Mouse (Mus musculus) hindbrain, embryonic 10.5 days (tissue): ENCODE data around the gene Xpo4. TPM values are rescaled to one million over a fixed set of nuclear protein-coding genes. Genes with fewer than 3 reads are reported as not detected.

Experiments
- DNase-seq: peaks from one replicate; pipeline ENCODE4 v3.0.0-alpha.2; 2017; ENCODE audit warnings: low spot score
- H3K27ac ChIP-seq: fragments of 300-500 bp; sonication (generic); 2 replicates; pipeline ENCODE4 v1.5.1; 2016; ENCODE audit warnings: mild to moderate bottlenecking, moderate library complexity
- H3K27me3 ChIP-seq: fragments of 300-500 bp; sonication (generic); 2 replicates; pipeline ENCODE4 v1.6.1; 2016; ENCODE audit warnings: mild to moderate bottlenecking; ENCODE audit not compliant: poor library complexity, insufficient read depth, severe bottlenecking
- H3K36me3 ChIP-seq: fragments of 300-500 bp; sonication (generic); 2 replicates; pipeline ENCODE4 v1.6.1; 2016; ENCODE audit warnings: mild to moderate bottlenecking, moderate library complexity
- H3K4me1 ChIP-seq: fragments of 300-500 bp; sonication (generic); replicated peaks from 2 replicates; pipeline ENCODE4 v1.6.1; 2016; ENCODE audit warnings: mild to moderate bottlenecking
- H3K4me3 ChIP-seq: fragments of 300-500 bp; sonication (generic); 2 replicates; pipeline ENCODE4 v1.5.1; 2016; ENCODE audit warnings: mild to moderate bottlenecking, moderate library complexity
- H3K9me3 ChIP-seq: fragments of 300-500 bp; sonication (generic); 2 replicates; pipeline ENCODE4 v1.6.1; 2016; ENCODE audit warnings: mild to moderate bottlenecking, moderate library complexity
- WGBS: fragments of 180-500 bp; shearing (Covaris S2); methylation state at CpG from one replicate; pipeline ENCODE4 v1.1.7; 2016; 5-methylcytosine and 5-hydroxymethylcytosine counted together
- polyA plus RNA-seq: library from polyadenylated mRNA; unstranded; fragments of >200 nt; fragmentation: Nextera tagmentation; extraction: Ambion mirVana; gene quantifications from 2 replicates; pipeline ENCODE4 v1.2.1, GENCODE M21; 2016

Xpo4 gene
- polyA plus RNA-seq, 1 experiment from 2014 or later, result 23.1 TPM

DNA sequence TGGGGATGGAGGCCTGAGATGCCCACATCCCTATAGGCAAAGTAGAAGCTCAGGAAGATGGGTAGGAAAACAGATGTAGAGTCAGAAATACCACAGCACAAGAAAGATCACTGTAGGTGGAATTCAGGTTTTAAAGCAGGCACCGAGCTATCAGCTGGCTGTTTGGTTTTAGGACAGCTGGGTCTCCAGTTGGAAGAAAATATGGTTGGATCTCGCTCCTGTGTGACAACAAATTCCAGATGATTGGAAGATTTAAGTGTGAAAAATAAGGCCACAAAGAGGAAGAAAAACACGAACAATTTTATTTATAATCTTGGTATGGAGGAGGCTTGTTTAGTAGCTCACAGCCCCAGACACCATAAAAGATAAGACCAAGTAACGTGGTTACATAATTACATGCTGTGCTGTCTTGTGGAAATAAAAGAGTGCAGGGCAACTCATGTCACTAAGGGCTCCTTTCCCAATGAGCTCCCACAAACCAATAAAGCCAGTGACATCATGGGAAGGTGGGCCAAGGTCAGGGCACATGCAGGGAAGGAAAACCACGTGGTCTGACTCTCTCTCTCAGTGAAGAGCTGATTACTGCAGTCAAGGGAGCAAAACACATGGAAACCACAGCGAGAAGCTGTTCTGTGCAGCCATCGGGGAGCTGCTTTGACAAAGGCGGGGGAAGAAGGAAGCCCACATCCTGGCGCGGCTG is 136.0 kb downstream of the Xpo4 start:
- peaks cover 51% of the 10 kb centered on the region for H3K27me3 ChIP-seq
- 60% methylated on average over 10 of the region's 10 CpGs for WGBS
- H3K9me3 ChIP-seq, result no peaks in the 10 kb centered on the region
- peaks cover 22% of the 10 kb centered on the region for H3K4me1 ChIP-seq
- DNase-seq, result no peak
- no peak overlapping the region for H3K4me3 ChIP-seq
- H3K27ac ChIP-seq, result no peak overlapping the region
- H3K36me3 ChIP-seq, result no peaks in the 10 kb centered on the region

GRCm38 (mm10) chr14:57527598-57527997 is 137.6 kb downstream of the Xpo4 start:
- Histone ChIP-seq H3K9me3 (no peaks in the 10 kb centered on the region), H3K4me3 (no peak overlapping the region), H3K27me3 (peaks cover 57% of the 10 kb centered on the region), H3K4me1 (peaks cover 17% of the 10 kb centered on the region), H3K27ac (no peak overlapping the region), H3K36me3 (no peaks in the 10 kb centered on the region)
- DNase-seq, result no peak
- 43% methylated on average over 2 of the region's 2 CpGs for WGBS

Other genes starting within 250 kb of the Xpo4 start
- gene Ift88, start 241.4 kb downstream of the Xpo4 start, polyA plus RNA-seq, result 11.5 and 14.1 TPM in 2 replicates
- 0.96 and 1.9 TPM in 2 replicates for gene Il17d, start 140.7 kb downstream of the Xpo4 start, polyA plus RNA-seq
- 107 and 111 TPM in 2 replicates for gene Eef1akmt1, start 93.8 kb downstream of the Xpo4 start, polyA plus RNA-seq
- not detected in 2 replicates for gene Gm49361, start 80.7 kb upstream of the Xpo4 start, polyA plus RNA-seq
- 16.1 and 17.5 TPM in 2 replicates for gene Lats2, start 93.0 kb upstream of the Xpo4 start, polyA plus RNA-seq
- gene Sap18, start 132.8 kb upstream of the Xpo4 start, polyA plus RNA-seq, result 21.3 and 31.3 TPM in 2 replicates
- 43.7 and 51.5 TPM in 2 replicates for gene Ska3, start 160.8 kb upstream of the Xpo4 start, polyA plus RNA-seq
- 159 and 161 TPM in 2 replicates for gene Mrpl57, start 160.8 kb upstream of the Xpo4 start, polyA plus RNA-seq
- 43.9 and 49.0 TPM in 2 replicates for gene Zdhhc20, start 224.8 kb upstream of the Xpo4 start, polyA plus RNA-seq